Mouse (Mus musculus) kidney, embryonic 14.5 days (tissue): ENCODE results near the gene Abi2. TPM values are rescaled to one million over a fixed set of nuclear protein-coding genes. Genes with fewer than 3 reads are reported as not detected.

Experiments
- ATAC-seq: fragments of 200-750 bp; cut with Nextera tagmentation; 2 replicates; pipeline ENCODE4 v1.8.0; 2017; ENCODE audit warnings: moderate number of reproducible peaks, mild to moderate bottlenecking, moderate TSS enrichment, moderate library complexity; ENCODE audit not compliant: low FRiP score, low TSS enrichment
- H3K27ac ChIP-seq: fragments of 300-500 bp; sonication (generic); 2 replicates; pipeline ENCODE4 v1.5.1; 2014; ENCODE audit warnings: low read depth, mild to moderate bottlenecking, low read length, moderate library complexity, mixed read lengths
- H3K27me3 ChIP-seq: fragments of 300-500 bp; sonication (generic); 2 replicates; pipeline ENCODE4 v1.6.1; 2014; ENCODE audit warnings: mild to moderate bottlenecking, low read length; ENCODE audit not compliant: control insufficient read depth, insufficient read depth
- H3K36me3 ChIP-seq: fragments of 300-500 bp; sonication (generic); 2 replicates; pipeline ENCODE4 v1.6.1; 2014; ENCODE audit warnings: low read length, mixed read lengths; ENCODE audit not compliant: control insufficient read depth, insufficient read depth
- H3K4me1 ChIP-seq: fragments of 300-500 bp; sonication (generic); 2 replicates; pipeline ENCODE4 v1.6.1; 2014; ENCODE audit warnings: low read length, mixed read lengths; ENCODE audit not compliant: control insufficient read depth, insufficient read depth
- H3K4me2 ChIP-seq: fragments of 300-500 bp; sonication (generic); replicated peaks from 2 replicates; pipeline ENCODE4 v1.6.1; 2014; ENCODE audit warnings: low read depth, mild to moderate bottlenecking, low read length
- H3K4me3 ChIP-seq: fragments of 300-500 bp; sonication (generic); 2 replicates; pipeline ENCODE4 v1.5.1; 2014; ENCODE audit warnings: mild to moderate bottlenecking, low read length
- H3K9ac ChIP-seq: fragments of 300-500 bp; sonication (generic); 2 replicates; pipeline ENCODE4 v1.6.1; 2014; ENCODE audit warnings: low read depth, mild to moderate bottlenecking, low read length, moderate library complexity
- H3K9me3 ChIP-seq: fragments of 300-500 bp; sonication (generic); 2 replicates; pipeline ENCODE4 v1.6.1; 2016; ENCODE audit warnings: low read length; ENCODE audit not compliant: control insufficient read depth
- WGBS: fragments of 180-500 bp; shearing (Covaris S2); extraction: QIAGEN DNeasy Blood & Tissue Kit; methylation state at CpG from one replicate; pipeline ENCODE4 v1.1.7; 2014; 5-methylcytosine and 5-hydroxymethylcytosine counted together
- polyA plus RNA-seq: library from polyadenylated mRNA; unstranded; fragments of >200 nt; fragmentation: Nextera tagmentation; extraction: Ambion mirVana; gene quantifications from 2 replicates; pipeline ENCODE4 v1.2.1, GENCODE M21; 2014

Gene Abi2
- polyA plus RNA-seq: 28.4 and 44.3 TPM in 2 replicates

- no peaks in the 10 kb centered on the region for H3K9me3 ChIP-seq
- ATAC-seq: peak; percentile 96
- no peaks in the 10 kb centered on the region for H3K36me3 ChIP-seq
- H3K4me1 ChIP-seq: peaks cover 12% of the 10 kb centered on the region; the same call in 1 of the 2 replicates
- H3K9ac ChIP-seq: peak within 1 kb of the TSS; percentile 94
- peak within 1 kb of the TSS; percentile 96 for H3K27ac ChIP-seq
- 0% methylated on average over 43 of the region's 69 CpGs for WGBS
- H3K4me2 ChIP-seq: peak within 1 kb of the TSS; percentile 60
- H3K4me3 ChIP-seq: peak within 1 kb of the TSS; percentile 92
- H3K27me3 ChIP-seq: no peaks in the 10 kb centered on the region
These were observed at the start of gene Abi2 for GRCm38 (mm10) chr1:60409168-60409828. Abi2 (plus strand) TSS chr1:60409619.

- 96% methylated on average over 1 of the region's 1 CpGs for WGBS
- Histone ChIP-seq H3K4me1 (no peaks in the 10 kb centered on the region), H3K4me3 (no peak overlapping the region), H3K9ac (no peak overlapping the region), H3K27ac (no peak overlapping the region), H3K36me3 (peaks cover 23% of the 10 kb centered on the region; the same call in 1 of the 2 replicates), H3K27me3 (no peaks in the 10 kb centered on the region), H3K4me2 (no peak overlapping the region), H3K9me3 (no peaks in the 10 kb centered on the region)
- no peak for ATAC-seq
These were observed 47.8 kb upstream of the Abi2 start for GRCm38 (mm10) chr1:60361626-60362025.

GRCm38 (mm10) chr1:60376556-60376955 is 32.9 kb upstream of the Abi2 start:
- H3K27me3 ChIP-seq: no peaks in the 10 kb centered on the region
- 82% methylated on average over 1 of the region's 1 CpGs for WGBS
- H3K27ac ChIP-seq: no peak overlapping the region
- H3K36me3 ChIP-seq: peaks cover 21% of the 10 kb centered on the region
- no peak for ATAC-seq
- H3K9me3 ChIP-seq: no peaks in the 10 kb centered on the region
- no peak overlapping the region for H3K4me2 ChIP-seq
- H3K4me1 ChIP-seq: no peaks in the 10 kb centered on the region
- no peak overlapping the region for H3K4me3 ChIP-seq
- no peak overlapping the region for H3K9ac ChIP-seq

- no peak for ATAC-seq
- no peak overlapping the region for H3K27ac ChIP-seq
- peaks cover 23% of the 10 kb centered on the region; the same call in 1 of the 2 replicates for H3K36me3 ChIP-seq
- no peaks in the 10 kb centered on the region for H3K4me1 ChIP-seq
- no peak overlapping the region for H3K4me3 ChIP-seq
- H3K9me3 ChIP-seq: no peaks in the 10 kb centered on the region
- H3K9ac ChIP-seq: no peak overlapping the region
- no peak overlapping the region for H3K4me2 ChIP-seq
- H3K27me3 ChIP-seq: no peaks in the 10 kb centered on the region
- WGBS: 94% methylated on average over 3 of the region's 3 CpGs
These were observed 27.5 kb upstream of the Abi2 start for GRCm38 (mm10) chr1:60381910-60382309.

GRCm38 (mm10) chr1:60404848-60405247 is 4.6 kb upstream of the Abi2 start:
- no peak overlapping the region for H3K4me2 ChIP-seq
- H3K27ac ChIP-seq: no peak overlapping the region
- no peaks in the 10 kb centered on the region for H3K36me3 ChIP-seq
- H3K27me3 ChIP-seq: no peaks in the 10 kb centered on the region
- no peak overlapping the region for H3K9ac ChIP-seq
- 0 out of 2 replicates have a peak, but pooled peaks cover 4% of the 10 kb centered on the region for H3K4me1 ChIP-seq
- no peak for ATAC-seq
- no peaks in the 10 kb centered on the region for H3K9me3 ChIP-seq
- WGBS: 100% methylated on average over 1 of the region's 1 CpGs
- H3K4me3 ChIP-seq: no peak overlapping the region

GRCm38 (mm10) chr1:60408501-60409167 is 785 bp upstream of the Abi2 start:
- H3K36me3 ChIP-seq: no peaks in the 10 kb centered on the region
- peak; percentile 36 for ATAC-seq
- H3K4me1 ChIP-seq: peaks cover 12% of the 10 kb centered on the region; the same call in 1 of the 2 replicates
- peak overlapping the region; percentile 96 for H3K27ac ChIP-seq
- no peaks in the 10 kb centered on the region for H3K27me3 ChIP-seq
- H3K9me3 ChIP-seq: no peaks in the 10 kb centered on the region
- peak overlapping the region; percentile 92 for H3K4me3 ChIP-seq
- H3K4me2 ChIP-seq: peak overlapping the region; percentile 60
- H3K9ac ChIP-seq: peak overlapping the region; percentile 94
- 10% methylated on average over 13 of the region's 13 CpGs for WGBS

- Histone ChIP-seq H3K9ac (peak overlapping the region; percentile 94), H3K27me3 (no peaks in the 10 kb centered on the region), H3K27ac (peak overlapping the region; percentile 96), H3K9me3 (no peaks in the 10 kb centered on the region), H3K4me1 (peaks cover 12% of the 10 kb centered on the region; the same call in 1 of the 2 replicates), H3K36me3 (no peaks in the 10 kb centered on the region), H3K4me2 (peak overlapping the region; percentile 60), H3K4me3 (peak overlapping the region; percentile 92)
- WGBS: under 1% methylated on average over 53 of the region's 54 CpGs
- peak; percentile 83 for ATAC-seq
These were observed 754 bp downstream of the Abi2 start for GRCm38 (mm10) chr1:60409928-60410817.

GRCm38 (mm10) chr1:60416724-60417123 is 7.3 kb downstream of the Abi2 start:
- WGBS: 55% methylated on average over 3 of the region's 3 CpGs
- no peak for ATAC-seq
- no peaks in the 10 kb centered on the region for H3K27me3 ChIP-seq
- H3K4me1 ChIP-seq: peaks cover 2% of the 10 kb centered on the region; the same call in 1 of the 2 replicates
- no peaks in the 10 kb centered on the region for H3K9me3 ChIP-seq
- H3K9ac ChIP-seq: no peak overlapping the region
- H3K4me3 ChIP-seq: no peak overlapping the region
- no peaks in the 10 kb centered on the region for H3K36me3 ChIP-seq
- H3K27ac ChIP-seq: no peak overlapping the region
- no peak overlapping the region for H3K4me2 ChIP-seq
